Mouse (Mus musculus) forebrain, postnatal 0 days (tissue): Measurements from ENCODE around the gene Ttyh1. TPM values are rescaled to one million over a fixed set of nuclear protein-coding genes. Genes with fewer than 3 reads are reported as not detected.
A peak's percentile ranks its signal among the peaks of the same experiment; 100 is the strongest.

ENCODE experiments used
- ATAC-seq: fragments of 200-750 bp; cut with Nextera tagmentation; 2 replicates; pipeline ENCODE4 v1.8.0; 2017; ENCODE audit warnings: mild to moderate bottlenecking, moderate library complexity
- DNase-seq: peaks from one replicate; pipeline ENCODE4 v3.0.0-alpha.2; 2015
- H3K27ac ChIP-seq: fragments of 300-500 bp; sonication (generic); 2 replicates; pipeline ENCODE4 v1.5.1; 2014; ENCODE audit warnings: low read depth, mild to moderate bottlenecking, antibody characterized with exemption, low read length, moderate library complexity, mixed read lengths
- H3K27me3 ChIP-seq: fragments of 300-500 bp; sonication (generic); 2 replicates; pipeline ENCODE4 v1.6.1; 2014; ENCODE audit warnings: mild to moderate bottlenecking, low read length, mixed read lengths; ENCODE audit not compliant: insufficient read depth
- H3K36me3 ChIP-seq: fragments of 300-500 bp; sonication (generic); 2 replicates; pipeline ENCODE4 v1.6.1; 2014; ENCODE audit warnings: mild to moderate bottlenecking, moderate library complexity; ENCODE audit not compliant: insufficient read depth
- H3K4me1 ChIP-seq: fragments of 300-500 bp; sonication (generic); 2 replicates; pipeline ENCODE4 v1.6.1; 2014; ENCODE audit warnings: antibody characterized with exemption; ENCODE audit not compliant: insufficient read depth
- H3K4me2 ChIP-seq: fragments of 300-500 bp; sonication (generic); 2 replicates; pipeline ENCODE4 v1.6.1; 2014; ENCODE audit warnings: low read depth, mild to moderate bottlenecking, moderate library complexity
- H3K4me3 ChIP-seq: fragments of 300-500 bp; sonication (generic); 2 replicates; pipeline ENCODE4 v1.5.1; 2014; ENCODE audit warnings: low read depth, low read length, mixed read lengths
- H3K9ac ChIP-seq: fragments of 300-500 bp; sonication (generic); 2 replicates; pipeline ENCODE4 v1.6.1; 2014; ENCODE audit warnings: mild to moderate bottlenecking
- H3K9me3 ChIP-seq: fragments of 300-500 bp; sonication (generic); 2 replicates; pipeline ENCODE4 v1.6.1; 2016; ENCODE audit warnings: low read length
- CTCF ChIP-seq: sonication (generic); IDR thresholded peaks from 2 replicates; pipeline ENCODE4 v1.5.1; 2016; ENCODE audit warnings: antibody characterized with exemption, control low read depth, low read depth
- WGBS: fragments of 180-500 bp; shearing (Covaris S2); extraction: QIAGEN DNeasy Blood & Tissue Kit; methylation state at CpG from one replicate; pipeline ENCODE4 v1.1.7; 2014; 5-methylcytosine and 5-hydroxymethylcytosine counted together
- polyA plus RNA-seq: library from polyadenylated mRNA; unstranded; fragments of >200 nt; fragmentation: Nextera tagmentation; extraction: Ambion mirVana; gene quantifications from 2 replicates; pipeline ENCODE4 v1.2.1, GENCODE M21; 2015
- total RNA-seq: library from RNA; depleted of rRNA; stranded (reverse); fragments of >200 nt; gene quantifications from 2 replicates; pipeline ENCODE4 v1.2.3, GENCODE M21; 2014; rRNA removed

The Ttyh1 gene
- total and polyA plus RNA-seq, 2 experiments from 2014 or later = 160 to 204 TPM

GRCm38 (mm10) chr7:4165286-4165685, 46.1 kb downstream of the Ttyh1 start:
- ATAC-seq (no peak), DNase-seq (no peak)
- Histone ChIP-seq H3K4me3 (no peak overlapping the region), H3K27me3 (no peaks in the 10 kb centered on the region), H3K9ac (no peak overlapping the region), H3K9me3 (no peaks in the 10 kb centered on the region), H3K27ac (no peak overlapping the region), H3K4me2 (0 out of 2 replicates have a peak overlapping the region, but pooled peaks have one; percentile 40), H3K36me3 (no peaks in the 10 kb centered on the region), H3K4me1 (no peaks in the 10 kb centered on the region)
- WGBS = 33% methylated on average over 3 of the region's 3 CpGs
- no peak for TF ChIP-seq CTCF

GRCm38 (mm10) chr7:4167098-4167497, 47.9 kb downstream of the Ttyh1 start:
- H3K9ac ChIP-seq = no peak overlapping the region
- no peaks in the 10 kb centered on the region for H3K27me3 ChIP-seq
- H3K4me1 ChIP-seq = no peaks in the 10 kb centered on the region
- no peaks in the 10 kb centered on the region for H3K36me3 ChIP-seq
- no peak for TF ChIP-seq CTCF
- H3K9me3 ChIP-seq = no peaks in the 10 kb centered on the region
- ATAC-seq = no peak
- no peak overlapping the region for H3K27ac ChIP-seq
- DNase-seq = no peak
- H3K4me3 ChIP-seq = no peak overlapping the region
- H3K4me2 ChIP-seq = no peak overlapping the region

DNA sequence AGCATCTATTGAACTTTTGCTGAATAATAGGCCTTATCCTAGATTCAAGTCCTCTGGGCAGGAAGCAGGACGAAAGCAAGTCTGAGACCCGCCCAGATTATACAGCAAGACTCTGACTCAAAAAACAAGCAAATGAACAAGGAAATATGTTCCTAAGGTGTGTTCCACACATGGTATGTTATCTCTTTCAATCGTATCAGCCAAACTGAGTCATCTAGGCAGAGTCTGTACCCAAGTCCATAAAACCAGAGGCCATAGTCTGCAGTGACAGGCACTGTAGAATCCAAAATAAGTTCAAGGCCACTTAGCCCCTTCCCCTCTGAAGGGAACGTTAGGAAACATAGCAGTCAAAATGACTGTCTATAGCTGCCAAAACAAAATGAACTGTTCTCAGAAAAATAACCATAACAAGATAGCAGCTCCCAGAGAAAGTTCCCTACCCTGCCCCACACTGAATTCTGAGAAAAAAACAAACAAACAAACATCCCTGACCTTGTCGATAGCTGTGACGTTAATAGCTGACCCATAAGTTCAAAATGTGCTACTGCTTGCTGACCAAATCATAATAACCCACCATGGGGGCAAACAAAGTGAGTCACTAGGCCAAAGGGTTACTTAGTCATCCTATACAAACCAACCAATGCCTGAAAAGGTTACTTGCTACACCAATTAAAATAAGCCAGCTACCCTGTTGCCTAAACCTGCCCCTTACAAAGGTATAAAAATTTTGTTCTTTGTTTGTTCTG, 51.2 kb downstream of the Ttyh1 start:
- no peaks in the 10 kb centered on the region for H3K9me3 ChIP-seq
- H3K27me3 ChIP-seq = no peaks in the 10 kb centered on the region
- no peaks in the 10 kb centered on the region for H3K4me1 ChIP-seq
- H3K27ac ChIP-seq = no peak overlapping the region
- no peaks in the 10 kb centered on the region for H3K36me3 ChIP-seq
- WGBS = 86% methylated on average over 6 of the region's 6 CpGs
- ATAC-seq (no peak), DNase-seq (no peak)
- no peak overlapping the region for H3K4me2 ChIP-seq
- TF ChIP-seq CTCF = no peak
- no peak overlapping the region for H3K4me3 ChIP-seq
- H3K9ac ChIP-seq = no peak overlapping the region

GRCm38 (mm10) chr7:4178438-4178837, 59.2 kb downstream of the Ttyh1 start:
- no peak overlapping the region for H3K9ac ChIP-seq
- ATAC-seq = no peak
- no peaks in the 10 kb centered on the region for H3K36me3 ChIP-seq
- H3K27ac ChIP-seq = no peak overlapping the region
- no peak for DNase-seq
- H3K4me1 ChIP-seq = no peaks in the 10 kb centered on the region
- no peak overlapping the region for H3K4me3 ChIP-seq
- WGBS = 45% methylated on average over 3 of the region's 3 CpGs
- no peak overlapping the region for H3K4me2 ChIP-seq
- no peak for TF ChIP-seq CTCF
- H3K9me3 ChIP-seq = no peaks in the 10 kb centered on the region
- no peaks in the 10 kb centered on the region for H3K27me3 ChIP-seq

Other genes with a start within 250 kb of the Ttyh1 start
- 0.15 and 0.24 TPM in 2 replicates for gene Gm14548, start 221.3 kb upstream of the Ttyh1 start, total RNA-seq
- gene Gm14548, start 221.3 kb upstream of the Ttyh1 start, polyA plus RNA-seq = 0.08 TPM in 1 of 2 replicates, not detected in the other
- 0.43 TPM in 1 of 2 replicates, not detected in the other for gene Lilra6, start 203.9 kb upstream of the Ttyh1 start, total RNA-seq
- not detected in 2 replicates for gene Lilra6, start 203.9 kb upstream of the Ttyh1 start, polyA plus RNA-seq
- gene Lair1, start 56.2 kb upstream of the Ttyh1 start, total RNA-seq = 2.0 and 3.2 TPM in 2 replicates
- 1.3 and 2.2 TPM in 2 replicates for gene Lair1, start 56.2 kb upstream of the Ttyh1 start, polyA plus RNA-seq
- gene Leng8, start 17.6 kb downstream of the Ttyh1 start, total RNA-seq = 124 and 174 TPM in 2 replicates
- 20.5 and 35.8 TPM in 2 replicates for gene Leng8, start 17.6 kb downstream of the Ttyh1 start, polyA plus RNA-seq
- gene Leng9, start 31.0 kb downstream of the Ttyh1 start, total RNA-seq = 5.1 and 5.5 TPM in 2 replicates
- gene Leng9, start 31.0 kb downstream of the Ttyh1 start, polyA plus RNA-seq = 4.4 and 4.8 TPM in 2 replicates
- 3.5 and 4.0 TPM in 2 replicates for gene Cdc42ep5, start 45.5 kb downstream of the Ttyh1 start, total RNA-seq
- 6.7 and 6.9 TPM in 2 replicates for gene Cdc42ep5, start 45.5 kb downstream of the Ttyh1 start, polyA plus RNA-seq
- gene Lilra5, start 118.3 kb downstream of the Ttyh1 start, total RNA-seq = 0.15 and 0.24 TPM in 2 replicates
- 0.15 TPM in 1 of 2 replicates, not detected in the other for gene Lilra5, start 118.3 kb downstream of the Ttyh1 start, polyA plus RNA-seq
- not detected in 2 replicates for gene Ncr1, start 218.3 kb downstream of the Ttyh1 start, total RNA-seq
- not detected in 2 replicates for gene Ncr1, start 218.3 kb downstream of the Ttyh1 start, polyA plus RNA-seq